Mouse (Mus musculus) lung, adult 2 months (tissue): Measurements from ENCODE around the gene Epas1.
A peak's percentile ranks its signal among the peaks of the same experiment; 100 is the strongest.

Source experiments
- CTCF ChIP-seq: fragments of 200-500 bp; IDR thresholded peaks from 2 replicates; pipeline ENCODE4 v1.5.1; 2011; ENCODE audit warnings: mild to moderate bottlenecking, low read length, control low read depth; ENCODE audit not compliant: insufficient read depth
- POLR2A ChIP-seq: fragments of 200-500 bp; IDR thresholded peaks from 2 replicates; pipeline ENCODE4 v1.6.1; 2011; ENCODE audit warnings: low read depth, mild to moderate bottlenecking, control low read depth, low read length, borderline replicate concordance; ENCODE audit errors: extremely low read depth

- TF ChIP-seq CTCF: peak; percentile 15; the same call in 1 of the 2 replicates
- TF ChIP-seq POLR2A: no peak
Observed at GRCm38 (mm10) chr17:86778147-86778546, 24.6 kb downstream of the Epas1 start.
